Mouse (Mus musculus) thymus, postnatal 25 days (tissue): ENCODE measurements around the gene Rab3gap1.

Source experiments
- DNase-seq: peaks from one replicate; pipeline ENCODE4 v3.0.0; 2022

Rab3gap1 gene

DNA sequence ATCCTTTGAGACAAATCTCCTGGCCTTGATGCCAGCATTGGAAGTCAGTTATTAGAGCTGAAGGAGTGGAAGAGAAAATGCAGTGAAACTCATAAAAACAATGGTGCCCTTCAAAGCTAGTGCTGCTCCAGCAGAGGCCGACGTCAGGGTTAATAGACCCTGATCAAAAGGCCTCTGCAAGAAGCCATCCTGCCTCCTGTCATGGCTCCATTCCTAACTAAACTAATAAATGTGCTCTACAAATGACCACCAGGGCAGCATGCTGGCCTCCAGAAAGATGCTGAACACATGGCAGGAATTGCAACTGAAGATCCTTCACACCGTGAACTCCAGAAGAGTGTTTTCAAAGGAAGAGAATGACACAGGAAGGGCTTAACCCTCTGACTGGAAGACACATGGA is 116.8 kb downstream of the Rab3gap1 start:
- no peak for DNase-seq

DNA sequence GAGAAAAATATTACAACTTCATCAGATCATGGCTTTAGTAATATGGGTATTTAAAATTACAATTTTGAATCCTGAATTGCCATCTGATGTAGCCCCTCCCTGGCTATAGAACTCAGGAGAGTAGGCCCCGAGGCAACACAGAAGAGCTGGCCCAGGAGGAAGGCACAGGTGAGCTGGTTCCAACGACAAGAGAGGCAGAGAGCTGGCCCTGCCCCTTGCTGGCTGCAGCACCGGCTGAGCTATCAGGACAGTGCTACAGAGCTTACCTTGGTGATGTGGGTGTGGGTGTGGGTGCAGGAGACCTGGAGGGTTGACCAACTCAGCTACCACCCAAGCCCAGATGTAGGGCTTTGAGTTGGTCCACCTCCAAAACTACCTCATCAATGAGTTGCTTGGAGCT is 119.7 kb downstream of the Rab3gap1 start:
- DNase-seq, result no peak

DNA sequence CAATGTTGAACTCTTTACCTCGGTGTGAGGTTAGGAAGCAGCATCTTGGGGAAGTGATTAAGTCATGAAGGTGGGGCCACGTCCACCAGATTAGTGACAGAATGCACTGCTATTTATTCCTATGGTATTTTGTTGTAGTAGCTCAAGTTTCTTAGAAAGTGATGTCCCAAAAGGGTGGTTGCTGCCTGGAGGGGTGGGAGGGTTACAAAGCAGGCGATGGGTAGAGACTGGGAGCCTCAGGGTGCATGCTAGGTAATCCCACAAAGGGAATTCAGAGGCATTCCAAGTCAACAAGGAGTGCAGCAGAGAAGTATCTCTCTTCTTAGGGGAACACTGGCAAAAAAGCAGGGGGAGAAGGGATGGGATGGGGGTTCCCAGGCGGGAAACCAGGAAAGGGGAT is 120.8 kb downstream of the Rab3gap1 start:
- no peak for DNase-seq

DNA sequence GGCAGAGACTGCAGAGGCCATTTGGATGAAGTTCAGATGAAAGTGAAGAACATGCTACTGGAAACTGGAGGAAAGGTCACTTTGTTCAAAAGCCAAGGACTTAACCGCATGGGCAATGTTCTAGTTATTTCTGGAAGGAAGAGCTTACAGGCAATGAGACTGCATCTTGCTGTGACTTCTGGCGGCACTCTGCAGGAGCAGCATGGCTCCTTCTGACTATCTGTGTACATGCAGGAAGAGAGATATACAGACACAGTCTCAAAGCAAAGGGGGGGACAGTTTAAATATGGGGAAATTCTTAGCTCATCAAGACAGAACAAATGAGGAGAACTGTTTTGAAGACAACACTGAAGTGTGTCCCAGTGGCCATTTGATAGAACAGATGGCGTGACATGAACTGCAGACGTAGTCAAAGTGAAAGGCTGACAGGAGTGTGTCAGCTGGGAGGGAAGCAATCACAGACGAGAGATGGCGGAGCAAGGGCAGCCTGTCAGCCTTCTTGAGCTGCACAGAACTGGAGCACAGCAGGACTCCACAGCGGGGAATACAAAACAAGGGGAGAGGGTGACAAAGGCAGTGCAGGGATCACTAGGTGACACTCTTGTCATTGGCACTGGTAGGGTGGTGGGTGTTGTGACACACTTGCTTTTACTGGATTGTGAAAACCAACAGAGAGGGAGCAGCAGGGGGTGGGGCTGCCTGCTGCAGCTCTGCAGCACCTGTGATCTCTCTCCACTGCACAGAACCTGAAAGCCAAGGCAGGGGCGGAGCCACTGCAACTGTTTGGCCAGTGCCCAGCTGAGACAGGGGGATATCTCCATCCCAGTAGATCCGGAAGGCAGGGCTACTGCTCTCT is 121.5 kb downstream of the Rab3gap1 start:
- peak; percentile 14 for DNase-seq
